Mouse (Mus musculus) frontal cortex, postnatal 36 days (tissue): ENCODE results near the gene Slc43a3.

Experiments used
- DNase-seq, 2 experiments: peaks; one replicate each; pipeline ENCODE4 v3.0.0; 2022; ENCODE audit warnings: low spot score in 2 of 2

The Slc43a3 gene

GRCm38 (mm10) chr2:84937491-84938150 lies 1.2 kb downstream of the Slc43a3 start:
- DNase-seq, result no peak

GRCm38 (mm10) chr2:84938249-84938946 lies 2.0 kb downstream of the Slc43a3 start:
- no peak for DNase-seq

- DNase-seq, result no peak
Measured at GRCm38 (mm10) chr2:84939306-84939705, 2.9 kb downstream of the Slc43a3 start.

- DNase-seq, result no peak
Measured at GRCm38 (mm10) chr2:84939711-84940110, 3.3 kb downstream of the Slc43a3 start.

GRCm38 (mm10) chr2:84941332-84941731 lies 5.0 kb downstream of the Slc43a3 start:
- no peak for DNase-seq

- no peak for DNase-seq
Measured at GRCm38 (mm10) chr2:84941795-84942194, 5.4 kb downstream of the Slc43a3 start.

GRCm38 (mm10) chr2:84947154-84947771 lies 10.9 kb downstream of the Slc43a3 start:
- no peak for DNase-seq

- no peak for DNase-seq
Measured at GRCm38 (mm10) chr2:84948252-84948651, 11.9 kb downstream of the Slc43a3 start.

GRCm38 (mm10) chr2:84948721-84949120 lies 12.3 kb downstream of the Slc43a3 start:
- no peak for DNase-seq

GRCm38 (mm10) chr2:84951027-84951426 lies 14.6 kb downstream of the Slc43a3 start:
- DNase-seq, result no peak

- no peak for DNase-seq
Measured at GRCm38 (mm10) chr2:84952251-84952650, 15.9 kb downstream of the Slc43a3 start.

GRCm38 (mm10) chr2:84952693-84953092 lies 16.3 kb downstream of the Slc43a3 start:
- DNase-seq, result no peak

GRCm38 (mm10) chr2:84955435-84955834 lies 19.1 kb downstream of the Slc43a3 start:
- no peak for DNase-seq

GRCm38 (mm10) chr2:84956274-84956673 lies 19.9 kb downstream of the Slc43a3 start:
- peak; percentile 38 to 41 for DNase-seq

GRCm38 (mm10) chr2:84958588-84959264 lies 22.3 kb downstream of the Slc43a3 start:
- DNase-seq, result no peak

GRCm38 (mm10) chr2:84961300-84961699 lies 24.9 kb downstream of the Slc43a3 start:
- DNase-seq, result no peak

GRCm38 (mm10) chr2:84961901-84962300 lies 25.5 kb downstream of the Slc43a3 start:
- DNase-seq, result no peak

GRCm38 (mm10) chr2:84962906-84963507 lies 26.6 kb downstream of the Slc43a3 start:
- no peak for DNase-seq

- no peak for DNase-seq
Measured at GRCm38 (mm10) chr2:84964111-84964801, 27.9 kb downstream of the Slc43a3 start.

- DNase-seq, result no peak
Measured at GRCm38 (mm10) chr2:84967318-84967991, 31.1 kb downstream of the Slc43a3 start.

GRCm38 (mm10) chr2:84975580-84975979 lies 39.2 kb downstream of the Slc43a3 start:
- DNase-seq, result no peak
